Mouse (Mus musculus) heart, adult 2 months (tissue): ENCODE results near the gene H1f0. TPM values are rescaled to one million over a fixed set of nuclear protein-coding genes. Genes with fewer than 3 reads are reported as not detected.

ENCODE experiments used
- DNase-seq, 2 experiments: peaks; one replicate each; pipeline ENCODE4 v3.0.0; 2021
- H3K27ac ChIP-seq: fragments of 200-600 bp; 2 replicates; pipeline ENCODE4 v1.8.1; 2022
- H3K27me3 ChIP-seq: fragments of 200-500 bp; 2 replicates; pipeline ENCODE4 v1.6.1; 2012; ENCODE audit warnings: mild to moderate bottlenecking, low read length, inconsistent platforms, mixed read lengths; ENCODE audit not compliant: control insufficient read depth, insufficient read depth
- H3K36me3 ChIP-seq: fragments of 200-500 bp; 2 replicates; pipeline ENCODE4 v1.6.1; 2012; ENCODE audit warnings: low read length, inconsistent platforms; ENCODE audit not compliant: control insufficient read depth, insufficient read depth
- H3K4me1 ChIP-seq: fragments of 200-500 bp; 2 replicates; pipeline ENCODE4 v1.6.1; 2011; ENCODE audit warnings: low read length; ENCODE audit not compliant: control insufficient read depth, insufficient read depth
- H3K4me3 ChIP-seq: fragments of 200-600 bp; 2 replicates; pipeline ENCODE4 v1.8.1; 2022
- H3K79me2 ChIP-seq: fragments of 200-500 bp; replicated peaks from 2 replicates; pipeline ENCODE4 v1.6.1; 2012; ENCODE audit warnings: mild to moderate bottlenecking, inconsistent platforms, low read length, moderate library complexity, mixed read lengths; ENCODE audit not compliant: control insufficient read depth, insufficient read depth
- H3K9ac ChIP-seq: fragments of 200-500 bp; 2 replicates; pipeline ENCODE4 v1.6.1; 2012; ENCODE audit warnings: low read depth, mild to moderate bottlenecking, control low read depth, inconsistent platforms, low read length, mixed read lengths
- CTCF ChIP-seq: fragments of 200-600 bp; IDR thresholded peaks from 2 replicates; pipeline ENCODE4 v1.8.1; 2022; ENCODE audit warnings: antibody characterized with exemption, mild to moderate bottlenecking, moderate library complexity
- EP300 ChIP-seq: fragments of 200-500 bp; IDR thresholded peaks from 2 replicates; pipeline ENCODE4 v1.6.1; 2011; ENCODE audit warnings: low read depth, low read length, control low read depth; ENCODE audit not compliant: insufficient read depth
- POLR2A ChIP-seq: fragments of 200-500 bp; IDR thresholded peaks from 2 replicates; pipeline ENCODE4 v1.6.1; 2011; ENCODE audit warnings: mild to moderate bottlenecking, low read depth, low read length, control low read depth; ENCODE audit not compliant: insufficient read depth
- WGBS: fragments of 180-500 bp; shearing (Covaris S2); methylation state at CpG from one replicate; pipeline ENCODE4 v1.1.7; 2018; 5-methylcytosine and 5-hydroxymethylcytosine counted together
- intact Hi-C: fragments of 180-260 bp; cut with DNase I; formaldehyde crosslinking; loops from one replicate; pipeline ENCODE4 v1.15.1; 2025
- polyA plus RNA-seq: library from polyadenylated mRNA; depleted of rRNA; stranded (reverse); fragments of >200 nt; gene quantifications from 2 replicates; pipeline ENCODE4 v1.2.3, GENCODE M21; 2012
- total RNA-seq, 2 experiments: library from RNA; stranded (reverse); gene quantifications; 2 replicates each; pipeline ENCODE4 v1.2.3; 2021

H1f0 gene
- total and polyA plus RNA-seq, 3 experiments: 54.2 to 82.4 (median 73.3) TPM

DNA sequence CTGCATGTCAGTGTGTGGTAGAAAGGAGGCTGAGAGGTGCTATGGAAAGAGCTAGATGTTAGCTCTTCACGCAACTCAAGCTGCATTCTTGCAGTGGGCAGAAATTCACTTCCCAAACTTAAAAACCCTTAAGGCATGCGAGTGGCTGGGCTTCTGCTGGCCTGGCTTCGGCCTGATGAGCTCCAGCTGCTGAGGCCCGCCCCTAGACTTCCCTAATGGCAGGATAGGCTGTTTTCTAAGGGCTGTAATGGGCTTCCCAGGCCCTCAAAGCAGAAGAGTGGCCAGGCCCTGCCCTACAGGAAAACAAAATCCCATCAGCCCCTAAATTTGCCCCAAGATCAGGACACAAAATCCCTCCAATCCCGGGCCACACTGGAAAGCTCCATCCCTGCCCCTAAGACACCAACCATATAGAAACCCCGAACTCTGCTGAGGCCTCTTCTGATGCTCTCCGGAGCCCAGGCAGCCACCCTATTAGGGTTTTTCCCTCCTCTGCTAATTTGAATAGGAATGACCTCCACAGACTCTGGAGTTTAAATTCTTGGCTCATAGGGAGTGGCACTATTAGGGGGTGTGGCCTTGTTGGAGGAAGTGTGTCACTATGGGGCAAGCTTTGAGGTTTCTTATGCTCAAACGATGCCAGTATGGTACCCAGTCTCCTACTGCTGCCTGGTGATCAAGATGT lies 37.0 kb downstream of the H1f0 start:
- 50% methylated on average over 8 of the region's 8 CpGs for WGBS
- Histone ChIP-seq H3K4me3 (no peak overlapping the region), H3K36me3 (no peaks in the 10 kb centered on the region), H3K79me2 (peaks cover 2% of the 10 kb centered on the region; the same call in 1 of the 2 replicates), H3K27ac (no peak overlapping the region), H3K27me3 (no peaks in the 10 kb centered on the region), H3K9ac (no peak overlapping the region), H3K4me1 (peaks cover 2% of the 10 kb centered on the region)
- no peak for TF ChIP-seq CTCF
- no peak for TF ChIP-seq EP300
- no peak for TF ChIP-seq POLR2A
- DNase-seq: no peak
- intact Hi-C loops: no loop called here

DNA sequence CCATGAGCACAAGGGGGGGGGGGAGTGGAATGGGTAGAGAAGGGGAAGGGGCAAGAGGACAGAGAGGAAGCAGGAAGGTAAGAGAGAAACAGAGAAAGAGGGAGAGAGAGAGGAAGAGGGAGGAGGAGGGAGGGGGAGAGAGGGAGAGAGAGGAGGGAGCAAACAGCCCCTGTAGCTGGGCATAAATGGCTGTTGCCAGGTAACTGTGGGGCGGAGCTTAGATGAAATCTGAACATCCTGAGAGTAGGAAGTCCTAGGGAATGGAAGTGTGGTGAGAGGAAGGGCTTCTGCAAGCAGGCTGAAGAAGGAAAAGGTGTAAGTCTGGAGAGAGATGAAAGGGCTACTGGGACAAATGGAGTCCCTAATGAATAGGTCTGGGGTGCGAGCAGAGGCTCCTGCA lies 38.0 kb downstream of the H1f0 start:
- no peaks in the 10 kb centered on the region for H3K27me3 ChIP-seq
- no peak overlapping the region for H3K4me3 ChIP-seq
- TF ChIP-seq CTCF: no peak
- no peak for TF ChIP-seq POLR2A
- TF ChIP-seq EP300: no peak
- DNase-seq: no peak
- no peak overlapping the region for H3K27ac ChIP-seq
- H3K79me2 ChIP-seq: peaks cover 2% of the 10 kb centered on the region; the same call in 1 of the 2 replicates
- H3K36me3 ChIP-seq: no peaks in the 10 kb centered on the region
- peaks cover 2% of the 10 kb centered on the region for H3K4me1 ChIP-seq
- WGBS: 60% methylated on average over 2 of the region's 2 CpGs
- no peak overlapping the region for H3K9ac ChIP-seq
- intact Hi-C loops: no loop called here

DNA sequence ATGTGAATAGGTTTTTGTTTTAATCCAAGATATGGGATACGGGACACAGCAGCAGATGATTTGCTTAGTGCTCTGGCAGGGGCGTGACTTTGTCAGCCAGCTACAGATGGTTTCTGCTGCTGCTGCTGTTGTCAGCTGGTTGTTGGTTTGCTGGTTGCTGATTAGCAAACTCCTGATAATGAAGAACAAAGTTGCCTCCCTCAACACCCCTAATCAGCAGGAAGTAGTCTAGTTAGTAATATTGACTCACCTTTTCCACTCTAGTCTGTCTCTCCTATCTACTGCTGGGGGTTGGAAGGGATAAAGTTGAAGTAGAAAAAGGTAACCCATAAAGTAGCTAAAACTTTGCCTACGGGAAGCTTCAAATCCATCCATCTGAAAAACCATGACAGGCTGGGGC lies 39.4 kb downstream of the H1f0 start:
- Histone ChIP-seq H3K27me3 (no peaks in the 10 kb centered on the region), H3K27ac (no peak overlapping the region), H3K79me2 (no peaks in the 10 kb centered on the region), H3K4me1 (peaks cover 2% of the 10 kb centered on the region), H3K4me3 (no peak overlapping the region), H3K9ac (no peak overlapping the region), H3K36me3 (no peaks in the 10 kb centered on the region)
- WGBS: 28% methylated on average over 3 of the region's 3 CpGs
- DNase-seq: no peak
- TF ChIP-seq POLR2A: no peak
- TF ChIP-seq EP300: no peak
- TF ChIP-seq CTCF: no peak
- intact Hi-C loops: no loop called here

DNA sequence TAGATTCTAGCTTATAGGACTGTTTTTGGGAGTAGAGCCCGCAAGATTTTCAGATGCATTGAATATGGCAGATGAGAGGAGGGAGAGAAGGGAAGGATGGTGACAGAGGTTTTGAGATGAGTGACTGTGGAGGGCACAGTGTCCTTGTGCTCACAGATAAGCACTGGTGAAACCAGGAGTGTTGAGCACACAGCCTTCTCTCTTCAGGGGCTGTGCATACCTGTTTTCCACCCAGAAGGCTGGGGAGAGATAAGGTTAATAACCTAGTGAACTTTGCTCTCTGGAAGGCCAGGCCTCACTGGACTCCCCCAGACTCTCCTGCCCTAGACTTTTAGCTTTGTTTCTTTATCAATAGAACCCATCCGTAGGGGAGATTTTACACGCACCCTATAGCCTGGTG lies 40.2 kb downstream of the H1f0 start:
- WGBS: 71% methylated on average over 3 of the region's 3 CpGs
- Histone ChIP-seq H3K9ac (no peak overlapping the region), H3K4me1 (no peaks in the 10 kb centered on the region; the same call in 1 of the 2 replicates), H3K27ac (no peak overlapping the region), H3K36me3 (no peaks in the 10 kb centered on the region), H3K27me3 (no peaks in the 10 kb centered on the region), H3K79me2 (no peaks in the 10 kb centered on the region), H3K4me3 (no peak overlapping the region)
- DNase-seq: no peak
- intact Hi-C loops: no loop called here
- no peak for TF ChIP-seq EP300

DNA sequence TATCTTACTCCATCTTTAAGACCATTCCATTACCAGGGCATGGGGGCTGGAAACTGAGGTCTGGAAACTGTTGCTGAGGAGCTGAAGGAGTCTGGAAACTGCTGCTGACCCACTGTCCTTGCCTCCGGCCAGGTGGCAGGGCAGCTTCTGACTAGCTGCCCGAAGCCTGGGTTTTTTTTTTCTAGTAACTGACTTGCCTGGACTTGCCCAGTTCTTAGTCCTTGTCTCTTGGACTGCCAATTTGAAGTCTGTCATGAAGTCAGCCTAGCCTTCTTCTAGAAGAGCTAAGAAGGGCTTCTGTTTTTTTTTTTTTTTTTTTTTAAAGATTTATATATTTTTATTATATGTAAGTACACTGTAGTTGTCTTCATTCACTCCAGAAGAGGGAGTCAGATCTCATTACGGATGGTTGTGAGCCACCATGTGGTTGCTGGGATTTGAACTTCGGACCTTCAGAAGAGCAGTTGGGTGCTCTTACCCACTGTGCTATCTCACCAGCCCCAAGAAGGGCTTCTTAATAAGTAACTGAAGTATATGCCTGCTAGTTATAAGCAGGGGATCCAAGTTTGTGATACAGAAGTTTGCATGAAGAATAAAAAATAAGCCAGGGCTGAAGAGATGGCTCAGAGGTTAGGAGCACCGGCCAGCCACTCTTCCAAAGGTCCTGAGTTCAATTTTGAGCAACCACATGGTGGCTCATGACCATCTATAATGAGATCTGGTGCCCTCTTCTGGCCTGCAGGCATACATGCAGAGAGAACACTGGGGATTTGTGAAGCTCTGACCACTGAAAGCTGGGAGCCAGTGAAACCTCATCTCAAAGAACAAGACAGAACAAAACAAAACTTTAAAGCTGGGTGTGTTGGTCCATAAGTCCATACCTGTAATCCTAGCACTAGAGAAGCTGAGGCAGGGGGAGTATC lies 43.1 kb downstream of the H1f0 start:
- TF ChIP-seq POLR2A (no peak), CTCF (peak; percentile 91), EP300 (0 out of 2 replicates have a peak, but pooled peaks have one; percentile 34)
- 64% methylated on average over 5 of the region's 5 CpGs for WGBS
- H3K79me2 ChIP-seq: no peaks in the 10 kb centered on the region
- intact Hi-C loops: loop anchor here (1.0 to 5.0 kb wide), 2 partner anchors 34 to 154 kb away; no protein-coding TSS in a partner anchor
- no peak overlapping the region for H3K9ac ChIP-seq
- no peaks in the 10 kb centered on the region for H3K27me3 ChIP-seq
- H3K4me1 ChIP-seq: peaks cover 2% of the 10 kb centered on the region
- no peak overlapping the region for H3K4me3 ChIP-seq
- H3K36me3 ChIP-seq: peaks cover 3% of the 10 kb centered on the region; the same call in 1 of the 2 replicates
- peak in 1 of 2 experiments; percentile 32 for DNase-seq
- no peak overlapping the region for H3K27ac ChIP-seq

DNA sequence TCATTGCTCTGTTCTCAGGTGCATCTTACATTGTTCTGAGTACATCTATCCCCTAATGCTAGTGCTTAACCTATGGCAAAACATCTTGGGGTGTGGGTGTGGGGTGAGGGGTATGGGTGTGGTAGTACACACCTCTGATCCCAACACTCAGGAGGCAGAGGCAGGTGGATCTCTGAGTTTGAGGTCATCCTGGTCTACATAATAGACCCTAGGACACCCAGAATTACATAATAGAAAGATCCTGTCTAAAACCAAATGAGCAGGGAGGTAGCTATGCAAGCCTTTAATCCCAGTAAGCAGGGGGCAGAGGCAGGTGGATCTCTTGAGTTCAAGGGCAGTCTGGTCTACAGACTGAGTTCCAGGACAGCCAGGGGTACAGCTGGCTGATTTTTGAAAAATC lies 45.5 kb downstream of the H1f0 start:
- H3K4me1 ChIP-seq: peaks cover 2% of the 10 kb centered on the region
- intact Hi-C loops: loop anchor here (5.0 kb wide), 1 partner anchor 156 kb away; no protein-coding TSS in a partner anchor
- H3K4me3 ChIP-seq: no peak overlapping the region
- no peaks in the 10 kb centered on the region; the same call in 1 of the 2 replicates for H3K79me2 ChIP-seq
- peaks cover 3% of the 10 kb centered on the region; the same call in 1 of the 2 replicates for H3K36me3 ChIP-seq
- TF ChIP-seq EP300 (no peak), POLR2A (no peak), CTCF (no peak)
- DNase-seq: no peak
- no peaks in the 10 kb centered on the region for H3K27me3 ChIP-seq
- H3K27ac ChIP-seq: no peak overlapping the region
- H3K9ac ChIP-seq: no peak overlapping the region
